Mouse (Mus musculus): Measurements from ENCODE around the gene Rpl21.
A peak's percentile ranks its signal among the peaks of the same experiment; 100 is the strongest.

DNA sequence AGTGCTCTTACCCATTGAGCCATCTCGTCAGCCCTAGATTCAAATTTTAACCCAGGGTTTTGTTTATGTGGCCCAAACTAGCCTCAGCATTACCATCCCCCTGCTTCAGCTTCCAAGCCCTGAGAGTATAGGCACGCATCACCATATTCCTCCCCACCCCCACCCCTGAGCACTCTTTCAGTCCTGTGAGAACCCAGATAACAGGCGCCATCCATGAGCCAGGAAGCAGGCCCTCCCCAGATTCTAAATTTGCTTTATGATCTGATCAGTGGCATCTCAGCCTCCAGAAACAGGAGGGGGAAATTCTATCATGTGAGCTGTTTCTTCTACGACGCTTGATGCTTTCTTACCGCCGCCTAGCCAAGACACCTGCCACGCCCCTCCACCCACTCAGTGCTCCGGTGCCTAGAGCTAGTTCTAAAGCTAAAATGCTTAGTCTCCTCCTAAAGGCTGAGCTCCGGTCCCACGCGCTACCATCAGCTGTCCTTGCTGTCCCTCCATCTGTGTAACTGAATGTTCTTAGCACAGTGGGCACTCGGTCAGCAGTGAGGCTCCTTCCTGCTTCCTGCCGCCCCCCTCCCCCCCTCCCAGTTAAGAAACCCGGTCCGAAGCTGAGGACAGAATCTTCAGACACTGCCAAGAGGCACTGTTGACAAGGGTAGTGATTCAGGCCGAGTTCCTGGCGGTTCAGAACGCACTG is 34.7 kb downstream of the Rpl21 start:
- TF ChIP-seq CTCF (IDR thresholded peaks at IDR 0.05; ENCODE audit: extremely low read depth, insufficient read depth, low read length) (no peak), POLR2A (IDR thresholded peaks at IDR 0.05; ENCODE audit: extremely low read depth, insufficient read depth, low read length) (peak; percentile 53; the same call in 1 of the 2 replicates)

Data from cortical plate, adult 2 months (tissue).